Mouse (Mus musculus): ENCODE data around the gene Papola. TPM values are rescaled to one million over a fixed set of nuclear protein-coding genes. Genes with fewer than 3 reads are reported as not detected.
A peak's percentile ranks its signal among the peaks of the same experiment; 100 is the strongest.

The Papola gene
- 131 and 144 TPM in 2 replicates for polyA plus RNA-seq (2012; ENCODE audit: insufficient read depth, insufficient read length, missing spikeins)

- no peak for TF ChIP-seq POLR2A (IDR thresholded peaks at IDR 0.05; ENCODE audit: borderline replicate concordance, low read depth, low read length)
- no peak for TF ChIP-seq CTCF (IDR thresholded peaks at IDR 0.05; ENCODE audit: low read depth, low read length)
- Histone ChIP-seq H3K4me1 (ENCODE audit: control insufficient read depth, insufficient read depth, low read length) (peaks cover 27% of the 10 kb centered on the region), H3K27ac (ENCODE audit: insufficient read depth, low read depth, low read length) (peak within 1 kb of the TSS; percentile 100), H3K4me3 (ENCODE audit: insufficient read depth, low read length) (peak within 1 kb of the TSS; percentile 93)
Observed at GRCm38 (mm10) chr12:105784196-105784999, at the start of gene Papola. Papola (plus strand) TSS chr12:105784694.

- no peak overlapping the region for H3K27ac ChIP-seq (ENCODE audit: insufficient read depth, low read depth, low read length)
Observed at GRCm38 (mm10) chr12:105735226-105735888, 49.1 kb upstream of the Papola start.

GRCm38 (mm10) chr12:105735889-105736251 is 48.6 kb upstream of the Papola start:
- Histone ChIP-seq H3K4me3 (ENCODE audit: insufficient read depth, low read length) (no peak overlapping the region), H3K4me1 (ENCODE audit: control insufficient read depth, insufficient read depth, low read length) (peaks cover 7% of the 10 kb centered on the region), H3K27ac (ENCODE audit: insufficient read depth, low read depth, low read length) (no peak overlapping the region)
- no peak for TF ChIP-seq POLR2A (IDR thresholded peaks at IDR 0.05; ENCODE audit: borderline replicate concordance, low read depth, low read length)

More at GRCm38 (mm10) chr12:105735226-105735888, 49.1 kb upstream of the Papola start:
- no peak for TF ChIP-seq POLR2A (IDR thresholded peaks at IDR 0.05; ENCODE audit: borderline replicate concordance, low read depth, low read length)
- TF ChIP-seq CTCF (IDR thresholded peaks at IDR 0.05; ENCODE audit: low read depth, low read length), result no peak
- H3K4me3 ChIP-seq (ENCODE audit: insufficient read depth, low read length), result no peak overlapping the region
- peaks cover 10% of the 10 kb centered on the region for H3K4me1 ChIP-seq (ENCODE audit: control insufficient read depth, insufficient read depth, low read length)

GRCm38 (mm10) chr12:105738316-105739096 is 46.0 kb upstream of the Papola start:
- H3K4me3 ChIP-seq (ENCODE audit: insufficient read depth, low read length), result no peak overlapping the region
- no peak overlapping the region for H3K27ac ChIP-seq (ENCODE audit: insufficient read depth, low read depth, low read length)
- no peak for TF ChIP-seq CTCF (IDR thresholded peaks at IDR 0.05; ENCODE audit: low read depth, low read length)
- no peak for TF ChIP-seq POLR2A (IDR thresholded peaks at IDR 0.05; ENCODE audit: borderline replicate concordance, low read depth, low read length)
- H3K4me1 ChIP-seq (ENCODE audit: control insufficient read depth, insufficient read depth, low read length), result 0 out of 2 replicates have a peak, but pooled peaks cover under 1% of the 10 kb centered on the region

GRCm38 (mm10) chr12:105739656-105740055 is 44.8 kb upstream of the Papola start:
- no peak overlapping the region for H3K27ac ChIP-seq (ENCODE audit: insufficient read depth, low read depth, low read length)
- no peaks in the 10 kb centered on the region for H3K4me1 ChIP-seq (ENCODE audit: control insufficient read depth, insufficient read depth, low read length)
- H3K4me3 ChIP-seq (ENCODE audit: insufficient read depth, low read length), result no peak overlapping the region
- TF ChIP-seq POLR2A (IDR thresholded peaks at IDR 0.05; ENCODE audit: borderline replicate concordance, low read depth, low read length) (no peak), CTCF (IDR thresholded peaks at IDR 0.05; ENCODE audit: low read depth, low read length) (no peak)

GRCm38 (mm10) chr12:105748114-105748513 is 36.4 kb upstream of the Papola start:
- no peak overlapping the region for H3K27ac ChIP-seq (ENCODE audit: insufficient read depth, low read depth, low read length)
- no peak overlapping the region for H3K4me3 ChIP-seq (ENCODE audit: insufficient read depth, low read length)
- H3K4me1 ChIP-seq (ENCODE audit: control insufficient read depth, insufficient read depth, low read length), result no peaks in the 10 kb centered on the region
- no peak for TF ChIP-seq CTCF (IDR thresholded peaks at IDR 0.05; ENCODE audit: low read depth, low read length)
- no peak for TF ChIP-seq POLR2A (IDR thresholded peaks at IDR 0.05; ENCODE audit: borderline replicate concordance, low read depth, low read length)

- no peak for TF ChIP-seq CTCF (IDR thresholded peaks at IDR 0.05; ENCODE audit: low read depth, low read length)
- TF ChIP-seq POLR2A (IDR thresholded peaks at IDR 0.05; ENCODE audit: borderline replicate concordance, low read depth, low read length), result no peak
- no peak overlapping the region for H3K4me3 ChIP-seq (ENCODE audit: insufficient read depth, low read length)
- H3K27ac ChIP-seq (ENCODE audit: insufficient read depth, low read depth, low read length), result no peak overlapping the region
- no peaks in the 10 kb centered on the region for H3K4me1 ChIP-seq (ENCODE audit: control insufficient read depth, insufficient read depth, low read length)
Observed at GRCm38 (mm10) chr12:105753813-105754212, 30.7 kb upstream of the Papola start.

- no peak overlapping the region for H3K4me3 ChIP-seq (ENCODE audit: insufficient read depth, low read length)
- H3K4me1 ChIP-seq (ENCODE audit: control insufficient read depth, insufficient read depth, low read length), result no peaks in the 10 kb centered on the region
- TF ChIP-seq CTCF (IDR thresholded peaks at IDR 0.05; ENCODE audit: low read depth, low read length), result no peak
- TF ChIP-seq POLR2A (IDR thresholded peaks at IDR 0.05; ENCODE audit: borderline replicate concordance, low read depth, low read length), result no peak
- no peak overlapping the region for H3K27ac ChIP-seq (ENCODE audit: insufficient read depth, low read depth, low read length)
Observed at GRCm38 (mm10) chr12:105757816-105758497, 26.5 kb upstream of the Papola start.

- no peak overlapping the region for H3K27ac ChIP-seq (ENCODE audit: insufficient read depth, low read depth, low read length)
- H3K4me1 ChIP-seq (ENCODE audit: control insufficient read depth, insufficient read depth, low read length), result peaks cover under 1% of the 10 kb centered on the region; the same call in 1 of the 2 replicates
- no peak overlapping the region for H3K4me3 ChIP-seq (ENCODE audit: insufficient read depth, low read length)
- TF ChIP-seq CTCF (IDR thresholded peaks at IDR 0.05; ENCODE audit: low read depth, low read length), result no peak
- no peak for TF ChIP-seq POLR2A (IDR thresholded peaks at IDR 0.05; ENCODE audit: borderline replicate concordance, low read depth, low read length)
Observed at GRCm38 (mm10) chr12:105758911-105759310, 25.6 kb upstream of the Papola start.
